Mouse (Mus musculus) heart, embryonic 10.5 days (tissue): ENCODE data around the gene Paqr3. TPM values are rescaled to one million over a fixed set of nuclear protein-coding genes. Genes with fewer than 3 reads are reported as not detected.

ENCODE experiments used
- DNase-seq: peaks from one replicate; pipeline ENCODE4 v3.0.0-alpha.2; 2017; ENCODE audit warnings: low spot score
- H3K27ac ChIP-seq: fragments of 300-500 bp; sonication (generic); 2 replicates; pipeline ENCODE4 v1.5.1; 2016; ENCODE audit warnings: mild to moderate bottlenecking
- H3K27me3 ChIP-seq: fragments of 300-500 bp; sonication (generic); 2 replicates; pipeline ENCODE4 v1.6.1; 2016; ENCODE audit warnings: mild to moderate bottlenecking; ENCODE audit not compliant: poor library complexity, insufficient read depth, severe bottlenecking
- H3K36me3 ChIP-seq: fragments of 300-500 bp; sonication (generic); 2 replicates; pipeline ENCODE4 v1.6.1; 2016; ENCODE audit warnings: mild to moderate bottlenecking, moderate library complexity
- H3K4me1 ChIP-seq: fragments of 300-500 bp; sonication (generic); 2 replicates; pipeline ENCODE4 v1.6.1; 2016; ENCODE audit warnings: mild to moderate bottlenecking
- H3K4me3 ChIP-seq: fragments of 300-500 bp; sonication (generic); 2 replicates; pipeline ENCODE4 v1.5.1; 2016; ENCODE audit warnings: mild to moderate bottlenecking, moderate library complexity
- H3K9me3 ChIP-seq: fragments of 300-500 bp; sonication (generic); 2 replicates; pipeline ENCODE4 v1.6.1; 2016; ENCODE audit warnings: mild to moderate bottlenecking, moderate library complexity
- WGBS: fragments of 180-500 bp; shearing (Covaris S2); methylation state at CpG from one replicate; pipeline ENCODE4 v1.1.7; 2016; 5-methylcytosine and 5-hydroxymethylcytosine counted together
- polyA plus RNA-seq: library from polyadenylated mRNA; unstranded; fragments of >200 nt; fragmentation: Nextera tagmentation; extraction: Ambion mirVana; gene quantifications from 2 replicates; pipeline ENCODE4 v1.2.1, GENCODE M21; 2016

Gene Paqr3
- polyA plus RNA-seq, 1 experiment from 2014 or later = 6.1 TPM

DNA sequence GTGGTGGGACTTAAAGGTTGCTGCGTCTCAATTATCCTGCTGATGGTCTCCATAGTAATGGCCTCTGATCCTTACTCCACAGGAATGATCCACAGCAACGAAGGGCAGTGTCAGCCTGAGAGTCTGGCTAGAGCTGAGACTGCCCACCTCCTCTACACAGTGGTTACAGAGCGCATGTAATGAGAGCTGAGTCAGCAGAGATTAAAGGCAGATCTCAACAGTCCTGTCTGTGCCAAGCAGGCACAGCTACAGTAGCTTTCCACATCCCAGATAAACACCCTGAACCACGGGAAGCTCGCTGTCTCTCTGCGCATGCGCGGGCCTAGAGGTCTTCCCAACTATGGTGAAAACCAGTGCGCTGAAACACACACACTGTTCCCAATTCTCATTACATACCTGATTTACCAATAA, 13.8 kb downstream of the Paqr3 start:
- Histone ChIP-seq H3K4me1 (peaks cover 8% of the 10 kb centered on the region), H3K27ac (no peak overlapping the region), H3K36me3 (0 out of 2 replicates have a peak, but pooled peaks cover 6% of the 10 kb centered on the region), H3K27me3 (no peaks in the 10 kb centered on the region), H3K9me3 (no peaks in the 10 kb centered on the region), H3K4me3 (no peak overlapping the region)
- no peak for DNase-seq
- WGBS = 64% methylated on average over 9 of the region's 9 CpGs

DNA sequence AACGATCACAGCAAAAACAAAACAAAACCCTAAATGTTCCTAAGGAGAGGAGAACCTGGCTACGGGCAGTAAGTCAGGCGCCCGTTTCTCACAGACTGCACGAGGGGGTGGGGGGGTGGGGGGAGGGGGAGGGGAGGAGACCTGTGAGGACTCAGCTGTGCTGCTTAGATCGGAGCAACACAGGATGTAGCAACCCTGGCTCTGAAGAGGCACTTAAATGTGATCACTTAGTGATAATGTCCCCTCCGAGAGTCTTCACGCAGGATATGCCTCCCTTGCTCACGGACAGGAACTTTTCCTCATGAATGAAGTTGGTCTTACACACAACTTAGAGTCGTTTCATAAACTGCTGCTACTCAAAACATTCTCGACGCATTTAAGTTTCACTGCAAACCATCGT, 16.1 kb downstream of the Paqr3 start:
- WGBS = 43% methylated on average over 10 of the region's 13 CpGs
- Histone ChIP-seq H3K4me1 (peaks cover 8% of the 10 kb centered on the region), H3K27ac (no peak overlapping the region)

DNA sequence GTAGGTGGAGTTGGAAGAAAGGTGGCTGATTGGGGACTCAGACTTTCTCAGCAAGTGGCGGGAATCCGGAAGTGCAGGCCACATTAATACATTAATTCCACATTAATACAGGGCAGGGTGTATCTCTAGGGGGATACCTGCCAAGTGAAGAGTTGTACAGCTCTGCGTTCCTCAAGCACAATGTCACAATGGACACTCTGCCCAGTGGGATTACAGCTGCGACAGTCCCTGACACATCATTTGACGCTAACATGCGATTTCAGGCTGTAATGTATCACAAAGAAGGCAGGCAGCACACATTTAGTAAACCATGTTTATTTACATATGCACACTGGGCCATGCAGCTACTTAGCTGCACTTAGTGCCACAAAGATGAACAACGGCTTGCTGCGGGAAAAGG, 18.4 kb downstream of the Paqr3 start:
- Histone ChIP-seq H3K9me3 (no peaks in the 10 kb centered on the region), H3K27ac (no peak overlapping the region), H3K36me3 (0 out of 2 replicates have a peak, but pooled peaks cover 4% of the 10 kb centered on the region), H3K27me3 (no peaks in the 10 kb centered on the region), H3K4me3 (no peak overlapping the region), H3K4me1 (peaks cover 8% of the 10 kb centered on the region)
- DNase-seq = no peak
- 84% methylated on average over 8 of the region's 8 CpGs for WGBS

More for the DNA sequence above, 16.1 kb downstream of the Paqr3 start:
- no peak for DNase-seq
- Histone ChIP-seq H3K36me3 (no peaks in the 10 kb centered on the region), H3K9me3 (no peaks in the 10 kb centered on the region), H3K27me3 (no peaks in the 10 kb centered on the region), H3K4me3 (no peak overlapping the region)

DNA sequence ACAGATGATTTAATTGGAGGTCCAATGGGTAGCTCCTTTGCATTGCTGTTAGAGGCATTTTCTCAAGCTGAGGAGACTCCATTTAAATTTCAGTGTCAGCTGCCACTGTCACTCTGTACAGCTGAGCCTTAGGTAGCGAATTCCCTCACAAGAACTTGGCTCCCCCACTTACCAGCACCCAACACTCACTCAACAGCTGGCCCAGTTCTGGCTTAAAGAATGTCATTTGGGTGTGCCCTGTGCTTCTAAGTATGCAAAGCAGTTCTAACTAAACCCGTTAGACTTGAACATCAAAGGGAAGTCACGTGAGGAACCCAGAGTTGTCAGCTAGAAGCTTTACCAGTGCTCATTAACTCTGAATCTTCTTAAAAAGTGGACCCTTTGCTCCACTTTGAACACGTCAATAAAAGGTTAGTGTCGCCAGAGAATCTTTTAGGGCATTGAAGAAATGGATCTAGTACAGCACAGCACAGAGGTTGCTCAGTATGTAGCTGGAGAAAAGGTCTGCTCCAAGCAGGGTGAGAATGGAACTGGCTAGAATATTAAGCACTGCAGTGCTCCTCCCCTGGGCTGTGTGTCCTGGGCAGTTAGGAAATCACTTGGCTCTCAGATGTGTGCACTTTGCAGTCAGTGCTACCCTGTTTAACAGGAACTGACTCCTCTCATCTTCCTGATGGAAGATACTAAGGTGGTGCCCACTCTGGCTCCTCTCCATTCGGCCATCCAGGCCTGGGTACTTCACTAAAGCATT, 21.2 kb downstream of the Paqr3 start:
- H3K9me3 ChIP-seq = no peaks in the 10 kb centered on the region
- H3K27me3 ChIP-seq = no peaks in the 10 kb centered on the region
- no peak overlapping the region for H3K27ac ChIP-seq
- H3K4me3 ChIP-seq = no peak overlapping the region
- peaks cover 6% of the 10 kb centered on the region; the same call in 1 of the 2 replicates for H3K4me1 ChIP-seq
- DNase-seq = no peak
- 59% methylated on average over 6 of the region's 6 CpGs for WGBS
- peaks cover 21% of the 10 kb centered on the region for H3K36me3 ChIP-seq

DNA sequence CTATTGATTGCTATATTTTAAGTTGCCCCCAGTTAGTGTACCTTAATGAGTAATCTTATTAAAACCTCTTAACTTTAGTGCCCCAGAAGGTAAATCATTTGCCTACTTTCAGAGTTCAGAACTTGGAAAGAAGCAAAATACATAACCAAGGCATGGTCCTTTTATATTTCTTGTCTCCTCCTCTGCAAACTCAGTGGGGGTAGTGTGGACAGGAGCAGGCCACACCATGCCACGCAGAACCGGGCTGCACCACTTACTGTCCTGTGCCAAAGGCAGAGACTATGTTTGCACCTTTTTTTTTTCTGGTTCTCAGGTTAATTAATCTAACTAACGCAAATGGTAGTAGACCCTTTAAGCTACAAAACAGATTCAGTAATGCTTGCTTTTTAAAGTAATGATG, 22.0 kb downstream of the Paqr3 start:
- Histone ChIP-seq H3K27me3 (no peaks in the 10 kb centered on the region), H3K36me3 (peaks cover 21% of the 10 kb centered on the region), H3K4me3 (no peak overlapping the region), H3K9me3 (no peaks in the 10 kb centered on the region), H3K27ac (no peak overlapping the region), H3K4me1 (0 out of 2 replicates have a peak, but pooled peaks cover 3% of the 10 kb centered on the region)
- DNase-seq = no peak
- 89% methylated on average over 3 of the region's 3 CpGs for whole genome bisulfite sequencing

DNA sequence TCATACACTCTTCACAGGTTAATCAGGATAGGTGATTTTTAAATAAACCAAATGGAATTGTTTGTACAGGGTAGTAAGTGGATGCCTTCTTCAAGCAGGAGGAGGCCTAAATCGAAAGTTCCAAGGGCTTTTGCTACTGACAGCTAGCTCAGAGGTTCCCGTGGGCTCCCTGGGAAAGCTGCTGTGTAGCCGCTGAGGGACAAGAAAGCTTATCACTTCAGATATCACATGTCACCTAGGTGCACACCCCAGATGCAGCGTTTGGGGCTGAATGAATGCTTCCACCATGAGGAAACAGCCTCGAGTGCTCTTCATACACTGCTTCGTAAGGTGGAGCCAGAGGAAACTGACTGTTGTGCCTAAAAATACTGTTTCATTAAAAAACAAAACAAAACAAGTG, 23.2 kb downstream of the Paqr3 start:
- DNase-seq = no peak
- Histone ChIP-seq H3K4me1 (0 out of 2 replicates have a peak, but pooled peaks cover 3% of the 10 kb centered on the region), H3K4me3 (no peak overlapping the region), H3K27me3 (no peaks in the 10 kb centered on the region), H3K36me3 (peaks cover 21% of the 10 kb centered on the region), H3K27ac (no peak overlapping the region), H3K9me3 (no peaks in the 10 kb centered on the region)
- 59% methylated on average over 6 of the region's 6 CpGs for WGBS

DNA sequence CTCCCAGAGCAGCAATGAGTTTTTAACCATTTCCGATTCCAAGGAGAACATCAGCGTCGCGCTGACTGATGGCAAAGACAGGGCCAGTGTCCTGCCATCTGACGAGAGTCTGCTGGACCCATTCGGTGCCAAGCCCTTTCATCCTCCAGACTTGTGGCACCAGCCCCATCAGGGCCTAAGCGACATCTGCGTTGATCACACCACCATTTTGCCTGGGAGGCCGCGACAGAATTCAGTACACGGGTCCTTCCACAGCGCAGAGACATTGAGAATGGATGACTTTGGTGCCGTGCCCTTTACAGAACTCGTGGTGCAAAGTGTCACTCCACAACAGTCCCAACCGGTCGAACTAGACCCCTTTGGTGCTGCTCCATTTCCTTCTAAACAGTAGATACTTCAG, 23.6 kb downstream of the Paqr3 start:
- no peaks in the 10 kb centered on the region for H3K27me3 ChIP-seq
- no peaks in the 10 kb centered on the region for H3K9me3 ChIP-seq
- H3K4me3 ChIP-seq = no peak overlapping the region
- DNase-seq = no peak
- WGBS = 93% methylated on average over 16 of the region's 16 CpGs
- 0 out of 2 replicates have a peak, but pooled peaks cover 3% of the 10 kb centered on the region for H3K4me1 ChIP-seq
- no peak overlapping the region for H3K27ac ChIP-seq
- peaks cover 21% of the 10 kb centered on the region for H3K36me3 ChIP-seq

DNA sequence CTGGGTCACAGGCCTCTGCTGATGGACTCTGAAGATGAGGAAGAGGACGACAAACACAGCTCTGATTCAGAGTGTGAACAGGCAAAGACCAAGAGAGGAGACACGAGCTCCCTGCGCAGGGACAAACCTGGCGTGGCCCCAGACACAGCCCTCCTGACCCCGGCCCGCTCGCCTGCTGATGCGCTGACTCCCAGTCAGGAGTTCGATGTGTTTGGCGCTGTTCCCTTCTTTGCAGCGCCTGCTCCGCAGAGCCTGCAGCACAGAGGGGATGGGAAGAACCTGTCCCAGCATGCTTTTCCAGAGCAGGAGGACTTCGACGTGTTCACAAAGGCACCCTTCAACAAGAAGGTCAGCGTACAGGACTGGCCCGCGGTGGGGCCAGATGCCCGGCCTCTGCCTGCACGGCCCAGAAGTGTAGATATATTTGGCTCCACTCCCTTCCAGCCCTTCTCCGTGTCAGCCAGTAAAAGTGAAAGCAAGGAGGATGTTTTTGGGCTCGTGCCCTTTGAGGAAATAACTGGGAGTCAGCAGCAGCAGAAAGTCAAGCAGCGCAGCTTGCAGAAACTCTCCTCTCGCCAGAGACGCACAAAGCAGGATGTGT, 24.3 kb downstream of the Paqr3 start:
- Histone ChIP-seq H3K27ac (0 out of 2 replicates have a peak overlapping the region, but pooled peaks have one; percentile 3), H3K9me3 (no peaks in the 10 kb centered on the region), H3K27me3 (no peaks in the 10 kb centered on the region), H3K4me3 (no peak overlapping the region), H3K4me1 (0 out of 2 replicates have a peak, but pooled peaks cover 3% of the 10 kb centered on the region), H3K36me3 (peaks cover 21% of the 10 kb centered on the region)
- WGBS = 80% methylated on average over 24 of the region's 24 CpGs
- no peak for DNase-seq

DNA sequence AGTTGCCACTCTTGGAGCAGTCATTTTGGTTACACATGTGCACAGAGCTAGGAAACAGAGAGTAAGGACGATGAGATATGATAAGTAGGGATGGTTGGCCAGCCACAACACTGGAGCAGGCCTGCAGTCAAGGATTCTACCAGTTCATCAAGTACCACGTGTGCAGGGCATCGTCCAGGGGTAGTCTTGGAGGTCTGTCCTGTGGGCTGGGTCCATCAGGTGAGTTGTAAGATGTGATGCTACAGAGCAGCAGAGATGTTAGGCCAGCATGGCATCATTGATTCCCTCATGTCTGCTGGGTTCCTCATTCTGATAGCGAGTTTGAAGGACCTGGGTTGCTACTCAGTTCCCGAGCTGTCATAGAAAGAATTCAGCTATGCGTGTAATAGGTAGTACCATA, 26.3 kb downstream of the Paqr3 start:
- H3K4me3 ChIP-seq = no peak overlapping the region
- no peak overlapping the region for H3K27ac ChIP-seq
- peaks cover 10% of the 10 kb centered on the region; the same call in 1 of the 2 replicates for H3K4me1 ChIP-seq
- DNase-seq = no peak
- no peaks in the 10 kb centered on the region for H3K9me3 ChIP-seq
- no peaks in the 10 kb centered on the region for H3K27me3 ChIP-seq
- H3K36me3 ChIP-seq = peaks cover 21% of the 10 kb centered on the region
- WGBS = 88% methylated on average over 6 of the region's 6 CpGs

DNA sequence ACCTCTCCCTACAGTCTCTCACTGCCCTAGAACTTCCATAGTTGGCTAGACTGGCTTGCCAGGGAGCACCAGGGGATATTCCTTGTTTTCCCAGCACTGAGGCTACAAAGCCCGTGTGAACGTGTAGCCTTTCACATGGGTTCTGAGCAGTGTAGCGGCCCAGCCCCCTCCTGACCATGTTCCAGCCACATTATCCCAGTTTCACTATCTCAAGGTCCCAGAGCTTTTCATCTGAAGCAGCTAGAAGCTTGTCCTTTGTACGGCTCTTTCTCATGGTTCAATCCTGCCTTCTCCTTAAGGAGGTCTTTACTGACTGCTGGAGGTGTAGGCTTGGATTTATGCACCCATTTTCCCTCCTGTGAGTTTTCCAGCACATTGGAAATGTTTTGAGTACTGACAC, 26.9 kb downstream of the Paqr3 start:
- H3K9me3 ChIP-seq = no peaks in the 10 kb centered on the region
- no peak overlapping the region for H3K4me3 ChIP-seq
- H3K4me1 ChIP-seq = peaks cover 15% of the 10 kb centered on the region
- WGBS = 87% methylated on average over 4 of the region's 4 CpGs
- H3K36me3 ChIP-seq = peaks cover 21% of the 10 kb centered on the region
- no peak overlapping the region for H3K27ac ChIP-seq
- H3K27me3 ChIP-seq = no peaks in the 10 kb centered on the region
- DNase-seq = no peak

DNA sequence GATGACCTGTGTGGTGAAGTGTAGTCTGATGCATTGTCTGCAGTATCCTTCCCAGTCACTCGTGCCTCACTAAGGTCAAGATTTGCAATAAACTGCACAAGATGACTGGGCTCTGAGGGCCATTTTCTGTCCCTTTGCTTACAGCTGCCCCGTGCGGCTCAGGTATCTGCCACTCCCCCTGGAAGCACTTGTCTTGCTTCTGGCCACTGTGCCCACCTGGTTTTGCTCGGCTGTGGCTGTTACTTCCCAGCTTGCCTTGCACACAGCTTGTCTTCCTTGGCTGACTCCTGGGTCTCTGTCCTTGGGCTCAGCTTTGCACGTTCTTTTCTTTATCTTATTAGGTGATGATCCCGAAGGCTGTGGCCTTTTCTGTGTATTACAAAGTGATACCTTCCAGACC, 27.7 kb downstream of the Paqr3 start:
- no peaks in the 10 kb centered on the region for H3K9me3 ChIP-seq
- peaks cover 21% of the 10 kb centered on the region for H3K36me3 ChIP-seq
- H3K27me3 ChIP-seq = no peaks in the 10 kb centered on the region
- H3K27ac ChIP-seq = no peak overlapping the region
- no peak for DNase-seq
- no peak overlapping the region for H3K4me3 ChIP-seq
- 84% methylated on average over 6 of the region's 6 CpGs for WGBS
- H3K4me1 ChIP-seq = peaks cover 21% of the 10 kb centered on the region

DNA sequence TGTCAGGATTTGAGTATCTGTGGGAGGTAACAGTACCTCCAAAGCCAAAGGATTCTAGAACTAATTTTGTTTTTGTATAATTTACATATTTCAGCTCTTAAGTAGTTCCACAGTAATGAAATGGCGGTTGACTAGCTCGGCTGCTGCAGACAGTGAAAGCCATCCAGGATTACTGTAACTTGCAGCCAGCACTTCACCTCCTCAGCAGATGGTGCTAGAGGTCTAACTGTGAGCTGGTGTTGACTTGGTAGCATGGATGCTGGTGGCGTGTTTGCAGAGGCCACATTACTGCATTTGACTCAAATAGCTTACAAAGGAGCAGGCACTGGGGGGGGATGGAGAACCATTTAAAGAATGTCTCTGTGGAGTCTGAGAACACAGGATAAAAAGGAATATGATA, 29.9 kb downstream of the Paqr3 start:
- 48% methylated on average over 3 of the region's 3 CpGs for WGBS
- Histone ChIP-seq H3K27ac (no peak overlapping the region), H3K4me1 (peaks cover 20% of the 10 kb centered on the region), H3K4me3 (no peak overlapping the region), H3K27me3 (no peaks in the 10 kb centered on the region), H3K9me3 (no peaks in the 10 kb centered on the region), H3K36me3 (0 out of 2 replicates have a peak, but pooled peaks cover 4% of the 10 kb centered on the region)
- DNase-seq = no peak

DNA sequence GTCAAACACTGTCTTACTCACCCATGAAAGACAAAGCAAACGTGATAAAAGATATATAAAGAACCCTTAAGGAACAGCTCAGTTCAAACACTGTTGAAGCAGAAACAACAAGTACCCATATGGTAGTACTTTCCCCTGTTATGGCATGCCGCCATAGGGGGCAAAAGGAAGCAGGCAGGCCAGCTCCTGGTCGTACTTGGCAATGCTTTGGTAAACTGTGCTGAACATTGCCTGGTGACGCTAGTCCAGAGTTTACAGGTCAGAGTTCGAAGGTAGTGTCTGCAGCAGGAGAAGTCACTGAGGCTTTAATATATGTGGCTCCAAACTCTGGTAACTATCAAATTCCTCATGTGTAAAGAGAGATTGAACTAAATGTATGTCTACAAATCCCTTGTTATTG, 32.8 kb downstream of the Paqr3 start:
- H3K9me3 ChIP-seq = no peaks in the 10 kb centered on the region
- no peak overlapping the region for H3K4me3 ChIP-seq
- peaks cover 20% of the 10 kb centered on the region for H3K4me1 ChIP-seq
- no peak for DNase-seq
- H3K36me3 ChIP-seq = no peaks in the 10 kb centered on the region
- H3K27me3 ChIP-seq = no peaks in the 10 kb centered on the region
- 75% methylated on average over 5 of the region's 5 CpGs for WGBS
- H3K27ac ChIP-seq = 0 out of 2 replicates have a peak overlapping the region, but pooled peaks have one; percentile 10
